Mouse (Mus musculus) cerebellum, adult 2 months (tissue): ENCODE measurements around the gene Dnmbp. TPM values are rescaled to one million over a fixed set of nuclear protein-coding genes. Genes with fewer than 3 reads are reported as not detected.
"Not testable (repeated sequence)": the region's sequence is repeated elsewhere in the genome, so short reads cannot be mapped to it uniquely, and the experiment has no call there.

Experiments
- DNase-seq, 2 experiments: peaks; one replicate each; pipeline ENCODE4 v3.0.0; 2021
- H3K27ac ChIP-seq: fragments of 200-500 bp; 2 replicates; pipeline ENCODE4 v1.5.1; 2012; ENCODE audit warnings: low read length, control low read depth, inconsistent platforms; ENCODE audit not compliant: insufficient read depth
- H3K27me3 ChIP-seq: fragments of 200-500 bp; 2 replicates; pipeline ENCODE4 v1.6.1; 2012; ENCODE audit warnings: inconsistent platforms, mild to moderate bottlenecking, low read length, moderate library complexity; ENCODE audit not compliant: control insufficient read depth, insufficient read depth
- H3K4me1 ChIP-seq: fragments of 200-500 bp; 2 replicates; pipeline ENCODE4 v1.6.1; 2011; ENCODE audit warnings: low read length; ENCODE audit not compliant: control insufficient read depth, insufficient read depth
- H3K4me3 ChIP-seq: fragments of 200-500 bp; replicated peaks from 2 replicates; pipeline ENCODE3; 2011; ENCODE audit warnings: mild to moderate bottlenecking, low read depth, low read length, control low read depth; ENCODE audit not compliant: insufficient read depth
- CTCF ChIP-seq: fragments of 200-500 bp; IDR thresholded peaks from 2 replicates; pipeline ENCODE4 v1.5.1; 2011; ENCODE audit warnings: low read depth, mild to moderate bottlenecking, control low read depth, low read length, moderate library complexity, borderline replicate concordance; ENCODE audit not compliant: insufficient read depth
- POLR2A ChIP-seq: fragments of 200-500 bp; IDR thresholded peaks from 2 replicates; pipeline ENCODE4 v1.6.1; 2011; ENCODE audit warnings: low read length, control low read depth, borderline replicate concordance; ENCODE audit not compliant: insufficient read depth
- WGBS: fragments of 180-500 bp; shearing (Covaris S2); methylation state at CpG from one replicate; pipeline ENCODE4 v1.1.7; 2018; 5-methylcytosine and 5-hydroxymethylcytosine counted together
- polyA plus RNA-seq: library from polyadenylated mRNA; depleted of rRNA; stranded (reverse); fragments of >200 nt; gene quantifications from 2 replicates; pipeline ENCODE4 v1.2.3, GENCODE M21; 2012

Dnmbp gene
- polyA plus RNA-seq, 1 experiment: 13.3 TPM

DNA sequence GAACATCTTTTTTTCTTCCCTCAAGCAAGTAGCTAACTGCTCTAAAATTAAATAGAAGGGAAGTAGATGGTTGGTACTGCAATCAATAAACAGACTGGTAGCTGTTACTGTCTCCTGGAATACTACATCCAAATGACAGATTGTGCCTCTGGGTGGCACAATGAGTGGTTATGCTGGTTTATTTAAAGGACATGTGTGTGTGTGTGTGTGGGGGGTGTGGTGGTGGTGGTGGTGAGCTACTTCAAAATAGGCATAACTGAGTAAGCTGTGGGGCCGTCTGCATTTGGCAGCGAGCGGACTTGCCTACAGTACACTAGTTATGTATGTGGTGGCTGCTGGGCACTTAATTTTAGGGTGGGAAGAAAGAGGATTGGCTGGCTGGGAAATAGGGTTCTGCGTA is 17.9 kb upstream of the Dnmbp start:
- Histone ChIP-seq H3K4me3 (no peak overlapping the region), H3K27me3 (no peaks in the 10 kb centered on the region), H3K27ac (no peak overlapping the region), H3K4me1 (no peaks in the 10 kb centered on the region)
- DNase-seq: no peak
- TF ChIP-seq CTCF (no peak), POLR2A (no peak)
- WGBS: 66% methylated on average over 4 of the region's 4 CpGs

- TF ChIP-seq POLR2A (no peak), CTCF (no peak)
- Histone ChIP-seq H3K27ac (no peak overlapping the region), H3K27me3 (no peaks in the 10 kb centered on the region), H3K4me3 (no peak overlapping the region), H3K4me1 (no peaks in the 10 kb centered on the region)
- DNase-seq: no peak
- 27% methylated on average over 4 of the region's 4 CpGs for WGBS
These were observed 17.4 kb upstream of the Dnmbp start for GRCm38 (mm10) chr19:43957402-43957801.

GRCm38 (mm10) chr19:43955266-43955665 is 15.3 kb upstream of the Dnmbp start:
- TF ChIP-seq CTCF (no peak), POLR2A (no peak)
- Histone ChIP-seq H3K4me1 (no peaks in the 10 kb centered on the region), H3K27me3 (no peaks in the 10 kb centered on the region), H3K4me3 (no peak overlapping the region), H3K27ac (no peak overlapping the region)
- WGBS: 75% methylated on average over 5 of the region's 5 CpGs
- no peak for DNase-seq

DNA sequence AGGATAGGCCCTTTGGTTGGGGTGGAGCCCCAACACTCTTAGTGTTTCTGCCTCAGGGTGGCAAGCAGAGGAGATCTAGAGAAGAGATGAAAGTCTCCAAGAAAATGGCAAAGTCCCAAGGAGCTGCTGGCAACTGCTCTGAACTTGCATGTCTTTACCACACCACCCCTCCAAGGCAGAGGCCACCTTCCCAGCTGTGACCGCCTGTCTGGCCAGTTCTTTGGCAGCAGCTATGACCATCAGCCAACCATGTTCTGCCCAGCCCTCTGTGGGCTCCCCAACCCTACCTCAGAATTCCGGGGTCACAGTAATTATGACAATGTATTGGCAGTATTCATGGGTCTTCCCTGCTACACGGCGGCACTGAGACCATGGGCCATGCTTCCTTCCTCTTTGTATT is 14.9 kb upstream of the Dnmbp start:
- TF ChIP-seq POLR2A (no peak), CTCF (no peak)
- H3K27me3 ChIP-seq: no peaks in the 10 kb centered on the region
- DNase-seq: no peak
- WGBS: 39% methylated on average over 4 of the region's 4 CpGs
- H3K27ac ChIP-seq: no peak overlapping the region
- H3K4me3 ChIP-seq: no peak overlapping the region
- H3K4me1 ChIP-seq: no peaks in the 10 kb centered on the region

DNA sequence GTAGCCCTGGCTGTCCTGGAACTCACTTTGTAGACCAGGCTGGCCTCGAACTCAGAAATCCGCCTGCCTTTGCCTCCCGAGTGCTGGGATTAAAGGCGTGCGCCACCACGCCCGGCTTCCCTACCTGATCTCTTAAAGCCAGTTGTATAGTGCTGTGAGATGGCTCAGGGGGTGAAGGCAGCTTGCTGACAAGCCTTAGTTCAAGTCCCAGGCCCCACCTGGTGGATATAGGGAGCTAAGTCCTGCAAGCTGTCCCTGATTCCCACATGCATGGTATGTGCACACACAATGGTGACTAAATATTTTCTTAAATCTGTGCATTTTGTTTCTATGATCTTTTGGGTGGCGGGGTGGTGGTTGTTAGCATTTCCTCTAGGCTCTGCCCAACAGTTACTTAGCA is 12.9 kb upstream of the Dnmbp start:
- WGBS: 88% methylated on average over 8 of the region's 8 CpGs
- H3K4me3 ChIP-seq, DNase-seq: not testable (repeated sequence)

DNA sequence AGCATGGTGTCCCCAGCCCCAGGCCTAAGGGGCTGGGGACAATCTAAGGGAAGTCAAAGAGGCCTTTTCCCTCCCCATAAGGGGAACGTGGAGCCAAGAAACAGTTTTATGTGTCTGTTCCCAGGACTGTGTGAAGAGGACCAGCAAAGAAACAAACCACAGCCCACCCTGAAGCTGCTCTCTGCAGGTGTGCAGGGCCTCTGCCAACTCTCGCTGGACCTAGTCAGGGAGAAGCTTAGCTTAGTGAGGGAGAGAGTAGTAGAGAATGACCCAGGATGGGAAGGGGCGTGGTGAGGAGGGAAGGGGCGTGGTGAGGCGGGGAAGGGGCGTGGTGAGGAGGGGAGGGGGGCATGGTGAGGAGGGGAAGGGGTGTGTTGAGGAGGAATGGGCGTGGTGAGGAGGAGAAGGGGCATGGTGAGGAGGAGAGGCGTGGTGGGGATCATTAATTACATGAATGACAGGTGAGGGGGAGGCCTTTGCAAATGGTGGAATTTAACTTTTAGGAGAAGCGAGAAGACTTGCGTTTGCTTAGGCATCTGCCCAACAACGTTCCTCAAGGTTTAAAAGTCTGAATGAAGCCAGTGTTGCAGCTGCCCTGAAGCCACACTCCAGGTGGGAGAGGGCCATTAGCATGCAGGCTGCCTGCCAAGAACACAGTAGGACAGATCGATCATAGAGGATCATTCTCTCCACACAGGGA is 9.3 kb upstream of the Dnmbp start:
- no peak overlapping the region for H3K27ac ChIP-seq
- H3K4me1 ChIP-seq: no peaks in the 10 kb centered on the region; the same call in 1 of the 2 replicates
- TF ChIP-seq CTCF (no peak), POLR2A (no peak)
- H3K4me3 ChIP-seq: no peak overlapping the region
- 5% methylated on average over 12 of the region's 12 CpGs for WGBS
- DNase-seq: no peak
- no peaks in the 10 kb centered on the region for H3K27me3 ChIP-seq

More for the DNA sequence above, 12.9 kb upstream of the Dnmbp start:
- H3K27me3 ChIP-seq, H3K4me1 ChIP-seq, H3K27ac ChIP-seq: not testable (repeated sequence)

GRCm38 (mm10) chr19:43944566-43944965 is 4.6 kb upstream of the Dnmbp start:
- no peaks in the 10 kb centered on the region; the same call in 1 of the 2 replicates for H3K4me1 ChIP-seq
- H3K27me3 ChIP-seq: no peaks in the 10 kb centered on the region
- no peak overlapping the region for H3K27ac ChIP-seq
- H3K4me3 ChIP-seq: no peak overlapping the region
- no peak for TF ChIP-seq CTCF
- no peak for TF ChIP-seq POLR2A
- no peak for DNase-seq
- WGBS: 86% methylated on average over 8 of the region's 8 CpGs

DNA sequence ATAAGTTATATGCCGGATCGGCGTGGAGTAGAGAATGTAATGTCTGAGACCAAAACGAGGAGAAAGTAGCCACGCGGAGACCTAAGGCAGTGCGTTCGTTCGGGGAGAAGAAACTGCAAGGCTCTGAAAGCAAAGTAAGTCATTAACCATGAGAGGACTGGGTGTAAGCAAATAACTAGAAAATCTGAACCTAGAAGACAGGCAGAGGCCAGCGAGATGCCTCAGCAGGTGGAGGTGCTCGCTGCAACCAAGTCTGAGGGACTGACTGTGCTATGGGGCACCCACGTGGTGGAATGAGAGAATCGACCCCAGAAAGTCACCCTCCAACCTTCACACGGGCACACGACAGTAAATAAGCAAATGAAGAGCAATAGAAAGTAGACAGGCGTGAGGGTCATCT is 3.1 kb upstream of the Dnmbp start:
- peaks cover 5% of the 10 kb centered on the region; the same call in 1 of the 2 replicates for H3K4me1 ChIP-seq
- H3K4me3 ChIP-seq: no peak overlapping the region
- no peaks in the 10 kb centered on the region for H3K27me3 ChIP-seq
- no peak for DNase-seq
- no peak overlapping the region for H3K27ac ChIP-seq
- TF ChIP-seq POLR2A (no peak), CTCF (no peak)
- WGBS: 80% methylated on average over 16 of the region's 16 CpGs
